Mouse (Mus musculus) ES-Bruce4 (cell line): Measurements from ENCODE around the gene March6.

Experiments
- EP300 ChIP-seq: IDR thresholded peaks from 2 replicates; pipeline ENCODE4 v1.6.1; 2011; ENCODE audit warnings: low read depth, low read length; ENCODE audit not compliant: insufficient read depth
- POLR2A ChIP-seq: IDR thresholded peaks from one replicate; pipeline ENCODE4 v1.8.1; 2011; ENCODE audit warnings: low read length; ENCODE audit not compliant: insufficient read depth

DNA sequence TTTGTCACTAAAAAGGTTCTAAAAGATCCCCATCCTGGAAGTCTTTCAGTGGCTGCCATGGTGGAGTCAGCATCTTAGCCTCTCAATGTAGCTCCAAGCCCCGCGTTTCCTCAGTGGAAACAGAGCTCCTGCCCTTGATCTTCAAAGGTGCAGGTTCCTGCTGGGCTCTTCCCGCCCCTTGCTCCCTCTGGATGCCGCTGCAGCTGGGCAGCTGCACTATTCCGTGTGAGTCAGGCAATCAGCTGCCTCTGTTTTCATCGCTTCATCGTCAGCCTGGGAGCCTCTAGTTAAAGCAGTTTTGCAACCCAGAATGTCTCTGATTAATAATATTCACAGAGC lies 112.2 kb downstream of the March6 start:
- TF ChIP-seq POLR2A (no peak), EP300 (no peak)
